Mouse (Mus musculus) cerebellum, adult 9-11 months (tissue): Measurements from ENCODE around the gene Zbtb20.

ENCODE experiments used
- DNase-seq: peaks from one replicate; pipeline ENCODE4 v3.0.0; 2022

Zbtb20 gene

DNA sequence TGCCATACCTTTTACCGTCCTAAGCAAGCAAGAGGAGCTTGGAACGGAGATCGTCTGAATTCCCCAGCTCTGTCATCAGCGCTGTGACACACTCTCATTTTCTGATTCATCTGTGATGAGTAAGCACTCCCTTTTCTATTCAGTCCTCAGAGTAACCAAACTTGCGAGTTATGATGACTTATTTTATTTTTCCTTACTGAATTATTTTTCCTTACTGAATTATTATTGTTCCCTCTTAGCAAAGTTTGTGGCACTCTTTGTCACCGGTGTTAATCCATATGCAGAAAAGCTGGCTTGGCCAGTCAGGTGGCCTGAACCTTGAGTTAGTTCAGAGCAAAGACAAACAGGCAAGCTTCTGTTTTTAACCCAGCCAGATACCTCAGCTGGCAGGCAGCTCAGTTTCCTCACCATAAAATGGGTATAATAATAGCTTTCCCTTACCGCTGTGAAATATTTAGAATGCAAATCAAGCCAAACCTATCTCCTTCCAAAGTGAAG, 583.1 kb downstream of the Zbtb20 start:
- DNase-seq = no peak

DNA sequence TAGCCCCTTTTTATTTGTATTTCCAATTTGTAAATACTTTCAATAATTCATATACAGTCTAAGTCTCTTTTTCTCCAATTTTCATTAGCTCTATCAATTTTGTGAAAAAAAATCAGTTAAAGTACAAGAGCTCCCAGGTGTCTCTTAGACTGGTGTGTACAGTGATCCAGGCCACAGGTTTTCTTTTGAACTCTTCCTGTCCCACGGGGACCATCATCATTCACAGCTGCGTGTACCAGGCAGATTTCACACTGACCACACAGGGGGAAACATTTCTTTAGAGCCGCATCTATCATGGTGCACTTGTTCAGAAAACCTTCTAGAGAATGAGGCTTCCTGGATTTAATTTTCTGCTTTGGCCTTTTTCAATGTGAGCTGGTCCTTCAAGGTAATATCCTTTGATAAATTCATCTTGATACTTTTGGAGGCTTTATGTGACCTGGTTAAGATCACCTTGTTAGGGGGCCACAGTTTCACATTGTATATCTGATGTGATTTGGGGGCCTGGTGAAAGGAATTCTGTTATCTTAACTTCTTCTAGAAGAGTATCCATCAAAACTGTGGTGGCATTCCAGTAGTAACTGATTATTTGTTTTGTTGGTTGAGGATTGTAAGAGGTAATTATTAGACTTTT, 586.2 kb downstream of the Zbtb20 start:
- no peak for DNase-seq

DNA sequence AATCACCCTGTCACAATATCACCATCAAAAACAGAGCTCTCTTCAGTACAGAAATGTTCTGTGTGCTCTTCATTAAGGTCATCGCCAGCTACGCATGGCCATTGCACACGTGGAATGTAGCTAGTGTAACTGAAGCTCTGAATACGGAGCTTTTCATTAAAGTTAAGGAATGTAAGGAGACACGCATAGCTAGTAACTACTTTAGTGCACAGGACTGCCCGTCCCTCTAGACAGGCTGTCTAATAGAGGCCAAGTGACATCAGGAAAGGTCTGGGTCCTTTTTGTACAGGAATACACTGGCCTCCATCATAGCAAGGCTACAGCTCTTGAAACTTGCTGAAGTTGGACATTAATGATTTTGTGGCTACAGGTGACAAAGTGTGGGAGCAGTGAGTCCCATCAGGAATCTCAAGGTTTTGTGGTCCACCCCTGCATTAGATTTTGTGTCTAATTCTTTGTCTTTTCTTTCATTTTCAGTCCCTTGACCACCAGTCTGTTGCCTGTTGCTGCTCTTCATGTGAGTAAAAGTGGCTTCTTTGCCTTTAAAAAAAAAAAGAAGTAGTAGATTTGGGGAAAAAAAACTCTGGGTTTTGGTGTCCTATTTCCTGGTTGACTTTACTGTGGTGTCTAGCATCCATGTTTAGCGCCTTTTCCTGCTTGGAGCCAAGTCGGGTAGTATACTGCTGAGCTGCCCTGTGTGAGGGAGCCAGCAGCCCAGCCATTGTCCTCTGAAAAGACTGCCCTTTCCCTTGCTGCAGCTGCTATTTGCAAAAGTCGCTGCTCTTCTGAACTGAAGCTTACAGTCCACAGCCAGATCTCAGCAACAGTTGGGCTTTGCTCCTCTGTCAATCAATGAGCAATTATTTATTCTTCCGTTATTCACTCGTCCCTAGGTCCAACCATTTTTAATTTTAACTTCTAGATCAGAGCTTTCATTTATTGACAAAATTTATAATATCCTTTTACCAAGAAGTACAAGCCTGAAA, 587.1 kb downstream of the Zbtb20 start:
- DNase-seq = peak; percentile 43

DNA sequence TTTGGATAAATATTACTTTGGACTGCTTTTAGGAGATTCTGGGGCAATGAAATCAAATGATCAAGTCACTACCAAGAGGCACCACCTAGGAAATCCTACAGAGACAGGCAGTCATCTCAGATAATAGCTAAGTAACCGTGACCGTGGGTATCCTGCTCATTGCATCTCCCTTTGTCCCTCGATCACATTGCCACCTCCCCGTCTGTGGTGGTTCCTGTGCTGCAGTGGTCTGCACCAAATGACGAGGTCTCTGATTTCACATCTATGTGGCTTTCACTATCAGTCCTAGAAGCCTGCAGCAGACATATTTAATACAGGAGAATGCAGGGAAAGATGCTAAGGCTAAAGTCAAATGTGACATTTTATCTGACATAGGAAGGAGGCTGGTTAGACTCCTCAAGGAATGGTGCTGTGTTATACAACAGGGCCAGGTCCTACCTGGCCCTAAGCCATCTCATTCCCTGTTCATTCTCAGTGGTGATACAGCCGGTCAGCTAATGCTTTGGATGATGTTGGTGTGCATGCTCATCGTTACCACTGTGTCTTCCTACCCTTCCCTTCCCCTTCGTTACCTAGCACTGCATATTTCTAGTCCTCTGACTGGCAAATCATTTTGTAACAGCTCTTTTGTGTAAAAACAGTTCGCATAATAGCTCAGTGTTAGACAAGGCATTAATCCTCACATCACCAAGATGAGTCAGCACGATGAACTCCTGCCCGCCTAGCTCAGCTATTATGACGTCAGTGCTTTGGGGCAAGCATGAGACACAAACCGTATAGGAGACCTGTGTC, 588.2 kb downstream of the Zbtb20 start:
- DNase-seq = peak; percentile 56

DNA sequence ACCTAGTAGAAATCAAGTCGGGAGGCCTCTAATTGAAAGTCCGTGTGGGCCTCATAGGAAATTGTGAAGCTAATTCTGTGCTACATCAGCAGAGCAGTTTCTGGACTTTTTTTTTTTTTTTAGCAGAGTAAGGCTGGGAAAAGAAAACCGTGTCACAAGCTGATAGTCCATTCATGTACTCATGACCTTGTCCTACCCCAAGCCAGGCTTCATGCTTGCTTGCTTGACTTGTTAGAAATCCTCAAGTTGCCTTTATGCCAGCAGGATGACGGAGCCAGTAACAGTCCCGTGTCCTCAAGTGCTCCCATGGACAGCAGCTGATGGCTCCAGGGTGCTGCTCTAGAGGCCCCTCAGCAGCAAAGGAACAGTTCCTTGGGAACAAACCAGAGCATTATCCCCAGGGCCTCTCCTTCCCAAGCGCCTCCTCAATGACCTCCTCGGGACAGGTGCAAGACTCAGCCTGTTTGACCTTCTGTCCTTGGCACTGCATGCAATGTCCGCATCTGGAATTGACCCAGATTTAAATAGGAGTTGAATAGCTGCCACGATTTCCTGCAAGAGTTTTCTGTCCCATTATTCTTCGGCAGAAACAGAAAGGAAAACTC, 588.9 kb downstream of the Zbtb20 start:
- peak; percentile 63 for DNase-seq

DNA sequence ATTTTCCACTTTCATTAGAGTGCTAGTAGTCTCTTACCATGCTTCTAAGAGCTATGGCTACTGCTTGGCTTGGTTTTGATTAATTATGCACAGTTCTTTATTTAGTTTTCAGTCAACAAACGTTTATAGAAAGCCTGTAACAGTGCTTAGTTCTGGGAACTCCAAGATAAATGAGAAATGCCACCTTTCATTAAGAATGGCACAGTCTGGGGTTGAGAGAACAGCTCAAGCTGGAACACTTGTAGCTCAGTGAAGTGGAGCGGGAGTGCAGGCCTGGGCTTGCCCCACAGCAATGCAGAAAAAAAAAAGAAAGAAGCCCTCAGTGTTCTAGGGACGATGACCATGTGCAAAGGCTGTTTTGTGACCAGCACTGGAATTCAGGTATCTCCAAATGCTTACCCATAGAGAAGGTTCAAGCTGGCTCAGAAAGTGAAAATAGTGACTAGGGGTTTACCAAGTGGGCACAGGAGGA, 589.7 kb downstream of the Zbtb20 start:
- no peak for DNase-seq

DNA sequence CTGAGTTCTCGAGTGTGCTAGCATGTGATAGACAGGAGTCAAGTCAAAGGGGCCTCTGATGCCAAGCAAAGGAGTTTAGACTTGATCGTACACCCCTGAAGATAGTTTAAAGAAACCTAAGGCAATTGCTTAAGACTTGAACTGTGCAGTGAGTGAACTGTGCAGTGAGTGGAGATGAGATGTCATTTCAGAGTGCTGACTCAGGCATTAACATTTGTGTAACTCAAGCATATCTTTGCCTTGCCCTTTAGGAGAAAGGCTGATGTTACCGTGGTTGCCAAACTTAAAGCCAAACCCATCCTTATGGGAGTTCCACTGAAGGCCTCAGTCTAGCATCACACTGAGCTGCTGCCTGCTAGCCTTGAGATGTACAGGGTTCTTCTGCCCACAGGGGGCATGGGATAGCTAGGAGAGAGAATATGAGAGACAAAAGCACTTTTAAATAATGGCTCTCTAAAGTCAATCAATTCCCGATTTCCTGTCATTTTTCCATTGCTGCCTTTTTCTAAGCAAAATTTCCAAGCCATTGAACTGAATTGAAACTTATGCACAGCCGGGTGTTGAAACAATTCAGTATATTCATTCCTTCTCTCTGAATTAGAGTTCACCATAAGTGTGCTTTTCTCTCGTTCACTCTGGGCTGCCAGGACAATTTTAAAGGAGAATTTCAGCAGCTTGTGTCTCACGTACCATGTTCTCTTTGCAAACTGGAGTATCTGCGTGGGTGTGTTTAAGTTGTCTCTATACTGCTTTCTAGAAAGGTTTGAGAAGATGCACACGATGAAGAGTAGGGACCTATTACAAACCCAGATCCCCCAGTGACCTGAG, 590.5 kb downstream of the Zbtb20 start:
- peak; percentile 25 for DNase-seq

DNA sequence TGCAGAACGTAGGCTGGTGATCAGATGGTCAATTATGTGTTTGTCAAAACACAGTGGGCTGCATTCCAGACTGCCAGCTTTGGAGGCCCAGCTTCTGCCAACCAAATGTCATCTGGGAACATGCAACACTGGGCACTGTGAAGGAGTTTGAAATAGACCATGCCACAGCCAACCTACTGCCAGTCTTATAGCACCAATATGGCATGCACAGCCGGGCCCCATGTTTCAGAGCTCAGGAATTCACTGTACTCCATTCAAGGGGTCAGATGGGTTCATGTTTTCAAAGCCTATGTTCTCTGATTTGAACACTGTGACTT, 591.0 kb downstream of the Zbtb20 start:
- DNase-seq = peak; percentile 88

DNA sequence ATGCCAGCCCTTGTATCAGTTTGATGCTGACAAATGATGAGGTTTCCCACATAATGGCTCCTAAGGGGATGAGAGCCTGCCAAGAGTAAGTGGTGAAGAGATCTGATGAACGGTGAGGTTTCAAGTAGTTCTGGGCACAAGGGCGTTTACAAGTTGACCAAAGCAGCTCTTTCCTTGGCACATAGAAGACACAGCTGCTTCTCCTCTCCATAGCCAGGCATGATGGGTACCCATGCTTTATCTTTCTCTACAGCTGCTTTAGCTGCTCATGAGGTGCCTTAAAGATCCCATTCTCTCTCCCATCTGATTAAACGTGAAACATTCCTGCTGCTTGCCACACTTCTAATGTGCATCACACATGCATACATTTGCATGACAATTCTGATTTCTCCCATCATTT, 595.4 kb downstream of the Zbtb20 start:
- DNase-seq = no peak

DNA sequence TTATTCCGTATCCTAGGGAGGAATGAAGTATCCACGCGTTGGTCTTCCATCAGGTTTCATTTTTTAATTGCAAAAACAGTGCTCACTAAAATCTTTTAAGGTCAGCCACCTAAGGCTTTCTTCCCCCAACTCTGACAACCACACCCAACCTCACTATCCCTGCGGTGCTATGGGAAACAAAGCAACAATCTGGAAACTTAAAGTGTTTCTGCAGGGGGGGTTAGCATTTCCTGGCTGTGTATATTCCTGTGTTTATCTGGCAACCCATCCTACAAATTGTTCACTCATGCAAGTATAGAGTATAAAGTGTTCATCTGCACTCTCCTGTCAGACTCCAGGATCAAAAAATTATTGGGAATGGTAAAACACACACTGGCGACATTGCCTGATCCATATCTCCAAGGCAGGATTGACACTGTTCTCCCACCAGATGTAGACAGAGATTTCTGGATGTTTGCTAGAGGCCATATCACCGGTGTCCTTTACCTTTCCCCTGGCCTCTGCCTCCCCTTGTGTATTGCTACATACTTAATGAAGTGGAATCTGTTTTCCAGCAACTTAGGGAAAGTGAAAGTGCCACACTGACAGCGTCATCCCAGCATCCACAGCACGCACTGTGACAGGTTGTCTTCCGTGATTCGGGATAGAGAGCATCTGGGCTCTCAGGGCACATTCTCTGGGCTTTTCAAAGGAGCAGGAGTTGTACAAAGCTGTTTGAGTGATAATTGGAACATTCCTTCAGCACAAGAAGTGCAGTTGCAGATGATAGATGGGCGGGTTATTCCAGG, 599.5 kb downstream of the Zbtb20 start:
- no peak for DNase-seq

DNA sequence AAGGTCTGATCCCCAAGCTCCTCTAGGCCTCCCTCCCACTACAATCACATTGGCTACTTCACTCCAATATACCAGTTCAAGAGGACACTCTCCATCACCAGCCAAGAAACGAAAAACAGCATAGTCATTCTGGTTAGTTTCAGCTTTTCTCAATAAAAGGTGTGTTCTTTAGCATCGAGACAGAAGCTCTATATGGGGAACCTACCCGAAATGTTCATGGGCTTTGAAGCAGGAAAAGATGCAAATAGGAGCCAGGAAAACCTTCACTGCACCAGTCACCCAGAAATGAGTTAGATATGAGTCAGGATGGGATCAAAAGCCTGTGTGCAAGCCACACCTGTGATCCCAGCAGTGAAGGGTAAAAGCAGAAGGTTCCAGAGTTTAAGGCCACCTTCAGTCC, 601.2 kb downstream of the Zbtb20 start:
- no peak for DNase-seq

DNA sequence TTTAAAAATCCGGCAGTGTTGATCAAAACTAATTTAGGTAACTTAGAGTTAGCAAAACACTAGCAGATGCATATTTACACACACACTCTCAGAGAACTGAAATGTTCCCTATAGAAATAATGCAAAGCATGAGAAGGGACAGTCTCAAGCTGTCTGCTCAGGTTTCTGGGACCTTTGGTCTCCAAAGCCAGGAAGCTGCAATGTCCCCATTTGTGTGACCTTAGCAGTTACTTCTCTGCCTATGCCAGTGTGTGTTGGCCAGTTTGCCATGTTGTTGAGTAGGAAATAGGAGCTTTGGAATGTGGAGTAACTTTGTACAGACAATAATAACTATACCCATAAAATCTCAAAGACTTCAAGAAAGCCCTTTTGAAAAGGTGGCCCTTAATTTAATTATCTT, 602.7 kb downstream of the Zbtb20 start:
- DNase-seq = no peak

DNA sequence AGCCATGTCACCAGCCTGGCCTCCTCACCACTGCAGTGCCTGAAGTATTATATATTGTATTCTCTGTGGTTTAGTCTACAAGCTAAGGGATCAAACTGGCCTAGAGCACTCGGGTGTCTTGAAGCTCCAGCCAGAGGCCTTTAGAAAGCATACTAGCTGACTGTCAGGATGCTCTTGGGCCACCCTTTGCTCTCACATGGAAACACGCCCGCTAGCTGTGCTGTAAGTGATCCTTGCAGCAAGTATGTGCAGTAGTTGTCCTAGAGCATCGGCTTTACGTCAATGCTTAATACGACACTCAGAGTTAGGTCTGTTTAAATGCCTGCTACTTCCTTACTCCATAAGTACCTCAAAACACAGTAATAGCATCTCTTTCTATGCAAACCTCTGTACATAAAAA, 604.9 kb downstream of the Zbtb20 start:
- DNase-seq = no peak

DNA sequence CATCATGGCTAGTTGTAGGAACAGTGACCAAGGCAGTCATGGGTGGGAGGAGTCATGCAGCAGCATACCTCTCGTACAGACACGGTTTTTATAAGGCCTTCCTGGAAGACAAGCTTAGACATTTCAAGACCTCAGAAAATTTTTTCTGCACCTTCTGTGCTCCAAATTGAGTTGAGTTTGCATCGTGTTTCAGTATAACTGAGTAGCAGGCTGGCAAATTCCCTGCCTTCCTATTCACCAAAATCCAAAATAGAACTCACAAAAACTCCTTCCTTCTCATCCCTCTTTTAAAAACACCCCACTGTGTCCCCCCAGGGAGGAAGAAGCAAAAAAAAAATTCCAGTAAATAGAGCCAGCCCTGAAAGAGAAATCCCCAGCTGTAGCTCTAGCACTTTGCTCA, 606.4 kb downstream of the Zbtb20 start:
- no peak for DNase-seq

DNA sequence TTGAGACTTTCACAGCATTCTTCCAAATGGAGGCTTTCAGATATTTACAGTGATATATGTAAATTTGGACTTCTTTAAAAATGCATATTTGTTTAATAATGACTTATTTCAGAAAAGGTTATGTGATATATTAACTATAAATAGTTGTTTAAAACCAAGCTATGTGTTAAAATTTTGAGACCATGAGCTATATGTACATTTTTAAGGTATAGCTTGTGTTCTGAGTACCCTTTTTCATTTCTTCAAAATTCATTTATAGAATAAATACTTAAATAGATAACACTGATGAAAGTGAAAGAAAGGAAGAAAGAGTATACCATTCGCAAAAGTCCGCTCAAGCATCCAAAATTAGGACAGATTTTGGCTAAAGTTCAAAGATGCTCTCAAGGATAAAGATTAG, 607.1 kb downstream of the Zbtb20 start:
- no peak for DNase-seq

DNA sequence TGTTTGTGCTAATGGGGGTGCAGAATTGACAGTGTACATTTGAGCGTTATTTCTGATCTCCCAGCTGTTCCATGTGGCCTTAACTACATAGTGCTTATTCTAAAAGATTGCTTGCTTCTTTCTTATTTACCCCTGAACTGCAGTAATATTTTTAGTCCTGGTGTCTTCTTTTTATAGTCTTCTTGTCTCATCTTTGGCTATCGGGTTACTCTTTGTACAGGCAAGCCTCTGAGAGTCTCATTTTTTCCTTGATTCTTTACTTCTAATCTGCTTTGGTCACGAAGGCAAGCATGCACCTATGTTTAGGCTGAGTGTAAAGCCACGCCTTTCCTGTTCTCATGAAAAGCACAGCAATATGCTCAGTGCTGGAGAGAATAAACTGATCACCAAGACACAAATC, 608.7 kb downstream of the Zbtb20 start:
- no peak for DNase-seq

DNA sequence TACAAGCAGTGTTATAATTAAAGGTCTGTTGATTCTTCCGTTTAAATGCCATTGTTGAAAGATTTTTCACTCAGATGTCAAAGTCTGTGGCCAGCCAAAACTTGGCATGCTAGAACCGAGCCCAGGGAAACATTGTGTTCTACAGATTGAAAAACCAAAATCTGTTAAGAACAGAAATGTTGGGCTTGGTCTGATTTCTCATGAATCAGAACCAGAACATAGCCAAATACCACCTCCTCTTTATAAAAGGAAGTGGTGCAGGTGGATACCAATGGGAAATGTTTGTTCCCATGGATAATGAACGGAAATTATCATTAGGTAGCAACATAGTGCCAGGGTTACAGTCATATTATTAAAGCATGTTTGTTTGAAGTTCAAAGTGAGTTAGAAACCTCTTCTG, 613.7 kb downstream of the Zbtb20 start:
- no peak for DNase-seq

DNA sequence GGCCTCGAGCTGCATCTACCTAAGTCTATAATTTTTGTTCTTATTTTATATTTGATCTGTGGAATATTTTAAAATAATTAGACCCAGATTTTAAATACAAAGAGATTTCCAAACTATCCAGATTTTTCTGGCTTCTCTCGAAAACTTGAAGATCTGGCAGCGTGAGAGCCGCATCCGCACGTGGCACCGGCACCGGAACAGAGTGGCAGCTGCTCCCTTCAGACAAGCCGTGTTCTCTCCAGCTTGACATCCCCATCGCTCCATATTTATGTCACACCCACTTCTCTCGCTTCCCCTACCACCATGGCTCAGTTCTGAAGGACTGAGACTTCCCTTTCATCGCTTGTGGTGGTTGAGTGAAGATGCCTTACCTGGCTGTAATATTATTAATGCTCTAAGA, 614.3 kb downstream of the Zbtb20 start:
- no peak for DNase-seq

DNA sequence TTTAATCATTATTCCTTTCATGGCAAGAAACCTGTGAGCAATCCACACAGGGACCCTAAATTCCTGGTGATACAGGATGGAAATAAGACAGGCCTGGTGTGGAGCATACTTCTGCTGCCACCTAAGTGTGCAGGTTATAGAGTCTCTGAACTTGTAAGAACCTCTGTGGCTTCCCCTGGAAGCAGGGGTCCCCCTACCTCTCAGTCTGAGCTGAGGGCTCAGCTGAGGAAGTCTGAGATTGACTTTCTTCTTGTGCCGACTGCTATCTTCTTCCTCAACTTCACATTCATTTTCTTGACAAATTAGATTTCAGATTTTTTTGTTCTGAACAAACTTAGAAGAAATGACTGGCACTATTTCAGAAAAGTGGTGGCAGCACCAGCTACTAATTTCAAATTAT, 617.2 kb downstream of the Zbtb20 start:
- no peak for DNase-seq

DNA sequence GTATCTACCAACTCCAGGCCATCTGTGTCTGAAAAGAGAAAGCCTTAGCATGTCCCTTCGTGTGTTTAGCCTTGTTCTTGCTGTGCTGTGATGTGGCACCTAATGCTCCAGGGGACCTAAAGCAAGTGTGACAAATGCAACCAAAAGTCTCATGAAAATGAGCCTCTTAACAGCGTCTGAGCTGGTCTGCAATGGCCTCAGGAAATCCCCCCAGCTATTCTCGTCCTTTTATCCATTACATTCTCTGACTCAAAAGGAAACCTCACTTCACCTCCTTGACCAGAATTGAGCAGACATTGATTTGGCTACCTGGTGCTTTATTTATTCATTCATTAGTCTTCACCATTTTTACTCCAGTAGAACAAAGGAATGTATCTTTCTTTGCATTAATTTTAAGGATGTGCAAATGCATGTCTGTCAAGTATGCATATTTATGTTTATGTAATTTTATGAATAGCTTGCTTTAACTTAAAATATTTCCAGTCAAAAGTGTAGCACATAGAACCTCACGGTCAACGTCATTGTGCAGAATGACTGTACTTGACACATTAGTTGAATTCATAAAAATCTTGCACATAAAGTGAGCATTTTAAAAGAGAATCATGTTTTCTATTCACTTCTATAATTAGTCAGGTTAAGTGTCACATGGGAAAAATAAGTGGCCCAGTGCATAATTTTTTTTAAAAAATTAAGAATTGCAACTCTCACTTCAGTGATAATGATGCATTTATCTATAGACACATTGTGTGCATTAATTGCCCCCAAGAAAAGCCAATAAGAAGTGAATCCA, 618.1 kb downstream of the Zbtb20 start:
- DNase-seq = no peak
